Mouse (Mus musculus) heart, adult 2 months (tissue): Measurements from ENCODE around the gene Necap1.

Experiments
- CTCF ChIP-seq: fragments of 200-600 bp; IDR thresholded peaks from 2 replicates; pipeline ENCODE4 v1.8.1; 2022; ENCODE audit warnings: antibody characterized with exemption, mild to moderate bottlenecking, moderate library complexity
- POLR2A ChIP-seq: fragments of 200-500 bp; IDR thresholded peaks from 2 replicates; pipeline ENCODE4 v1.6.1; 2011; ENCODE audit warnings: mild to moderate bottlenecking, low read depth, low read length, control low read depth; ENCODE audit not compliant: insufficient read depth

GRCm38 (mm10) chr6:122862434-122862833, 11.8 kb upstream of the Necap1 start:
- TF ChIP-seq CTCF (peak; percentile 35), POLR2A (no peak)
